Mouse (Mus musculus): ENCODE data around the gene Bcat1.
A peak's percentile ranks its signal among the peaks of the same experiment; 100 is the strongest.

Gene Bcat1

DNA sequence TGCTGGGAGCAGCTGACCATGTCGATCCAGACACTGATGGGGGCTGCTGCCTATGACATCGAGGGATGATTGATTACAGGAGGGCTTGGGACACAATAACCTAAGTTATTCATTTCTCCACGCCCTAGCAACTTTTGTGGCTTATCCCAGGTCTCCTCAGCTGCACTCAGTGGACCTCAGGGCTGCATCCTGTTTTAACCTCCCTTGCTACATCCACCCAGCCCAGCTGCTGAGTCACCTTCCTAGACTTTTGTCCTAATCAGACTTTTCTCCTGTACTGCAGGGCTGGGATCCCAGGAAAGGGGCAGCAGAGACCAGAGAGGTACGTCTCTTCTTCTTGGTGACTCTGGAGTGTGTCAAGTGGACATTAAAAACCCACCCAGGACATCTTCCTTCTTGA is 19.9 kb downstream of the Bcat1 start:
- no peak for DNase-seq (ENCODE audit: low read depth)

DNA sequence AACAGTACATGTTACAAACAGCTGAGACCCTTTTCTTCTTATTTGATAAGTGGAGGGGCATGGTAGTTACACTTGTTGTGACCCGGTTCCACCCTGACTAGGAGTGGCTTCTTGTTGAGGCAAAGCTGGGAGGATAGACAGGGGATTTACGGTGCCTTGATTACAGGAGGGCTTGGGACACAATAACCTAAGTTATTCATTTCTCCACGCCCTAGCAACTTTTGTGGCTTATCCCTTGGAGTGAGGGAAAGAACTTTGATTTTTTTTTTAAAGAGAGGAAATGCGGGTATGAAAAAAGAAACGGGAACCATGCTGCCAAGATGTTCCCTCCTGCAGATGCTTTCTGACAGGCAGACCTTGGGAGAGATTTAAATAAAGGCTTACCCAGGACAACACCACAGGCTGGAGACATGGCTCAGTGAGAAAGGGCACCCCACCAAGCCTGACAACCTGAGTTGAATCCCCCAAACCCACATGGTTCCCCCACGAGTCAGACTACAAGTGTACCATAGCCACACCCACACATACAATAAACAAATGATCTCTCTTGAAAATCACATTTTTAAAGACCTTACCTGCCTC is 20.6 kb downstream of the Bcat1 start:
- no peak for DNase-seq (ENCODE audit: low read depth)

DNA sequence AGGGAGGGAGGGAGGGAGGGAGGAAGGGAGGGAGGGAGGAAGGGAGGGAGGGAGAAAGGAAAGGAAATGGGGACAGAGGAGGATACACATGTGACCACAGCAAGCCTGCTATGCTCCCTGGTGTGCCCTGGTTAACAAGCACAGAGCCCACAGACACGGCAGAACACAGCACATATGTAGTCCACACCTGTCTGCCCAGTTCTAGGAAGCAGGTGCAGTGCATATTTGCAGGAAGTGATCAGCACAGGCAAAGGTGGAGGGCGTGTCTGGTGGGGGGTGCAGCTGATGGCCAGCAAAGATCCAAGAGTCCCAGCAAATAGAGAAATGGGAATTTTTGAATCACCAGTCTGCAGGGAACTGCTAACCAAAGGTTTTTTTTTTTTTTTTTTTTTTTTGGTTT is 23.3 kb downstream of the Bcat1 start:
- no peak for DNase-seq (ENCODE audit: low read depth)

DNA sequence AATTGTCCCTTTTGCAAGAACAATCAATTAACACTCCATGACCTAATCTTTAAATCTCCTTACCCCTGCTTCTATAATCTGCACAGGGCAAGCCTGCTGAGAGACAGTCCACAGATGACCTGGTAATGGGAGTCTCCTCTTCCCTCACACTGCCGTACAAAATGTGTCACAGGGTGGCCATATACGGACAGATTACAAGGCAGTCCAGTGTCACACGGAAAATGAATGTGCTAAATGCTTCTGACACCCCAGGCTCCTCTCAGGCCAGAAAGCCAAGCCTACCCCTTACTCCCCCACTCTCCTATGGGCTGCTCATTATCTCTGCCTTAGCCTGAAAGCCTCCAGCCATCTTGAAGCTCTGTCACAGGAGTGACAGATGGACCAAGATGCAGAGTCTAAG is 25.1 kb downstream of the Bcat1 start:
- DNase-seq (ENCODE audit: low read depth), result no peak

DNA sequence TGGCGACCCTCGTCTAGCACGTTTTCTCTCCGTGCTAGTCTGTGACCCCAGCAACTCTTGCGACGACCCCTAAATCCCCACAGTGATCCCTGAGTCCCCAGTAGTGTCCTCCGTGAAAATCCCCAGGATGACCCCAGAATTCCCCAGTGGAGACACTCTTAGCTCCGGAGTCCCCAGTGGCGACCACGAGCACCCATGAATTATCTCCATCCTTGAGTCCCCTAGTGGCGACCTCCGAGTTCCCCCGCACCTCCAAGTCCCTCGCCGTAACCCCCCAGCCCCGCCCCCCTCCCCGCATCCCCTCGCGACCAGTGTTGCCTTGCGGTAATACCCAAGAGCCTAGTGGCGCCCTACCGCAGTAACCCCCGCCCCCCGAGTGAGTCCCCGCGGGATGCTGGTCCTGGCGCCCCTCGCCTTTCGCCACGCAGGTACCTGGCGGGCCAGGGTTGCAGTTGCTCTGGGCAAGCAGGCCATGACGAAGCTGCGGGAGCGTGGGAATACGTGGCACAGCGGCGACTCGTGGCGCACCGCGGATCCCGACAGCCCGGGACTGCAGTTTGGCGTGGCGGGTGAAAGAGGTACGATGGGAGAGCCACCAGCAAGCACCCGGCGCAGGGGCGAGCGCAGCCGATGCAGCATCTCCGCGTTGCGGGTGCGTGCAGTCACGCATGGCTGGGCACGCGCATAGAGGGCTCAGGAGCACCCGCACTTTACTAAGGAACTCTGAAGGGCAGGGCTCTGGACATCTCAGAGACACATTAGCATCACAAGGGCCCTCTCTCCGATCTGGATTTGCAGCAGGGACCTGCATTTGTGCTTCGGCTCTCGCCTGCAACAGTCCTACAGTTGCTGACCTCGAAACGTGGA is 27.6 kb downstream of the Bcat1 start:
- no peak for DNase-seq (ENCODE audit: low read depth)

DNA sequence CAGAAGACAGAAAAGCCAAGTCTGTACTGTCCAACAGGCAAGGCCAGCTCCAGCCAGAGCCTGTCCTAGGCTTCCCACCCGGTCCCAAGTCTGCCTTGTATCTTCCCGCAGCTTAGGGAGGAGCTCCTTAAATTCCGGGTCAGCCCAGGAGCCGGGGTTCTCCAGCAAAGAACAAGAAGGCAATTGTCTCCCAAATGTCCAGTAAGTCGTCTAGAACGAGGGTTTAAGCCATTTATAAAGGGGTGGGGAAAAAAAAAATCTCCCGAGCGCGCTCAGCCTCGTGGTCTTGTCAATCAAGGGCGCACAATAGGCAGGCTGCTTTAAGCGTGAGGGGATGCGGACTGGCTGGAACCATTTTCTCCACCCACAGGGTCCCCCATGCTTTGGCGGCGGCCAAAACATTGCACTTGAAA is 28.5 kb downstream of the Bcat1 start:
- DNase-seq (ENCODE audit: low read depth), result no peak

DNA sequence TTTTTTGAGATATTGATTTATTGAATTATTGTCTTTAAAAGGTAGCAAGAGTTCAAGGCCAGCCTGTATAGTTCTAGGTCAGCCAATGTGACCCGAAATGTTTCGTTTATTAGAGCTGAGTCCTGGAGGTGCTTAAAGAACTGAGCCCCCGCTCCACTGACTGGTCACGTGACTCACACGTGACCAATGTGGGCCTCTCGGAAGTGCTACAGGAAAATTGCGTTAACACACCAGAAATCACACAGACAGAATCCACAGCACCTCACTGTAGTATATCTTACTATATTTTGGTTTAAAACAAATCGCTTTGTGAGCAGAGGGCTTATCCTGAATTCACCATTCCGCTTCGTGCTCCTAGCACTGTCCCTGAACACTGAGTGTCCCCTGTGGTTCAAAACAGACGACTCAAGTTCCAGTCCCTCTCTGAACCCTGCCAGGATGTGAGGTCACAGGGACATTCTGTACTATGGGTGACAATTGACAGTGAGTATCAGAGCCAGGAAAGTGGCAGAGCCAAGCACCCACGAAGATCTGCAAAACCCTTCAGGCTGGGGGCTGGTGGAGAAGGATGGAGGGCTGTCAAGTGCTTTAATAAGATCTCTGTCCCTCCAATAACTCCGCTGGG is 29.6 kb downstream of the Bcat1 start:
- DNase-seq (ENCODE audit: low read depth), result no peak

DNA sequence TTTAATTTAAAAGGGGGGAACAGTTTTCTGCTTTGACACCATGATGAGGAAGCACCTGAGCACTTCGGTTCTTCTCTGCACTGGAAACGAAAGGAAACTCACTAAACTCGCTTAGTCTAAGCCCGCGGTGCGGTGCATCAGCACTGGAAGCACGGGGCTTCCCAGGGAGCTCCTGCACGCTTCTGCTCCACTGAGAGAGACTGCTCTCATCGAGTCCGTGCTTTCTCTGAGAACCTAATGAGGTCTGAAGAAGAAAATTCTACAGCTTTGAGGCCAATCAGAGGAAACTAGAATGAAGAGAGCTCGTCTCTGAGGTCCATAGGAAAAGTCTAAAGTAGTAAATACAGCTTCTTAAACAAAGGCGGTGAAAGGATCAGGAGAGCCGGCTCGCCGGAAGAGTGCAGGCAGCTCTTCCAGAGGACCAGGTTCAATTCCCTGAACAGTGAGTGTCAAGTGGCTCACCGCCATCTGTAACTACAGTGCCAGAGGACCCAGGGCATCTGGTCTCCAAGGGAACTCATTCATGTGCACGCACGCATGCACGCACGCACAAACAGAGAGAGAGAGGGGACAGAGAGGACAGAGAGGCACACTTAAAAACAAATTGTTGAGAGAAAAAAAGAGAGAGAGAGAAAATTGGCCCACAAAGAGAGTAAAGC is 30.9 kb downstream of the Bcat1 start:
- no peak for DNase-seq (ENCODE audit: low read depth)

DNA sequence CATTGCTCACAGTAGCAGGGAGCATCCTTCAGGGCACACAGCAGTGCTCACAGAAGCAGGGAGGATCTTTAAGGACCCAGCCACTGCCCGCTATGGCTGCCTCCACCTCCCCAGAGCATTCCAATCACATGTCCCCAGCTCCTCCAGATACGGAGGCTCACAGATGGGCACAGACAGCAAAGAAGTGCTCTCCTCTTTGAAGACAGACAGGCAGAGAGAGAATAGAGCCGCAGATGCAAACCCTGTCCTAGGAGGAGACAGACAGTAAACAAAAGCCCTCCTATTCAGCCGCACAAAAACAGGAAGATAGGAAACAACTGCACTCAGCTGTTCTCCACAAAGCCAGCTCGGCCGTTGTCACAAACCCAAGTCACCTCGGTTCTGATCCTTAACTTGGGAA is 35.3 kb downstream of the Bcat1 start:
- no peak for DNase-seq (ENCODE audit: low read depth)

DNA sequence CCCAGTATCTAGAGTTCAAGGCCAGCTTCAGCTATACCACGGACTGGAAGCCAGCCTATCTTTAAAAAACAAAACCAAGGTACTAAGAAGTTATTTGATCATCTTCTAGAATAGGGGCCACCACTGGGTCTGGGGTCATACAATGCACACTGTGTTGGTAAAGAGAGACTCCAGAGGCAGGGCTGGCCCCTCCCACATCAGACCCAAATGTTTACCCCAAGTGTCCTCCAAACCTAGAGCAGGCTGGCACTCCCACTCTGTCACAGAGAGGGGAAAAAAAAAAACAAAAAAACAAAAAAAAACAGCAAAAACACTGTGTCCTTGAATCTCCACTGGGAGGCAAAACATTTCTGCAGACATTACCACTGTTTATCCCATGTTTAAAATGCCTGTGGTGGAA is 38.4 kb downstream of the Bcat1 start:
- no peak for DNase-seq (ENCODE audit: low read depth)

DNA sequence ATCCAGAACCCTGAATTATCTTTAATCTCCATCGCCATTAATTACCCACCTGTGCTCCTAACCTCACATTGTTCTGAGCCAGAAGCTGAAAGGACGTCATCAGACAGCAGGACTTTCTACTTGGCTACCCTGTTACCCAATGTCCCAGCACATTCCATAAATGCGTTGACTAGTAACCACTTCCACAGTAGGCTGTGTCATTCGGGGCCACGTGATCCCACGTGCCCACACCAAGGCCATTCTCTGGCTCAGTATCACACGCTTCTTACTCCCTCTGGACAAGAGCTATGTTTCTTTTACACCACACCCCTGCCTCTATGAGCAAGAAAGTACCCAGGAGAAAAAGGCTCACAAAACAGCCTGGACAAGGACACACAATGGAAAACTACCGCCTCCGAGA is 40.6 kb downstream of the Bcat1 start:
- no peak for DNase-seq (ENCODE audit: low read depth)

DNA sequence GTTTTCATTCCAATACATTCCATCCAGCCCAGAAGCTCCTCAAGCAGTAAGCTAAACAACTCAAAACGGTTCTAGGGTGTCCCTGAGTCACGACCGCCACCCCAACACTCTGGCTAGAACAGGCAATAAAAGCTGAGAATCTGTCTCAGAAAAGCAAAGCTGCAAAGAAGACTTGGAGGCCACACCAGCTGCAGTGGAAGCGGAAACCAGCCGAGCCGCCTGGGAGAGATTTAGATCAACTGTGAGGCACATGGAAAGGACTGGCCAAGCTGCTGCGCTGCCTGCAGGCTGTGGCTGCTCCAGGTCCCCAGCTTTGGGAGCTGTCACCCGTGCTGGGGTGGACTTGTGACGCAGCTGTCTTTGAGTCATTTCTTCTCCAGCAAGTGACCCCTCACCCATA is 45.4 kb downstream of the Bcat1 start:
- no peak for DNase-seq (ENCODE audit: low read depth)

DNA sequence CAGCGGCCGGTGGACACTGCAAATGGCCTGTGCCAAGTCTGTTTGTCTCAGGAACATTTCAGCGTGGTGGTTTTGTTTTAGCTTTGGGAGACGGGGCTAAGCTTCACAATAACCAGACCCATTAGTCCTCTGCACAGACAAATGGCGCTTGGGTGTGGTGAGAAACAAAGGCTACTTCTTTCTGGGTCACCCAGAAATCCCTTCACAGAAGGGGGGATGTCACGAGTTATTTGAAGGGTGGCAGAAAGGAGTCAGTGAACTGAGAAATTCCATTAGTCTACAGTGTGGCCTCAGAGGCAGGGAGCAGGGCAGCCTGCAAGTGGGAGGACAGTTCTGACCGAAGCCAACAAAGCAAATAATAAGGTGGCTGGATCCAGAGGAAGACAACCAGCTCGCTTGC is 52.0 kb downstream of the Bcat1 start:
- no peak for DNase-seq (ENCODE audit: low read depth)

DNA sequence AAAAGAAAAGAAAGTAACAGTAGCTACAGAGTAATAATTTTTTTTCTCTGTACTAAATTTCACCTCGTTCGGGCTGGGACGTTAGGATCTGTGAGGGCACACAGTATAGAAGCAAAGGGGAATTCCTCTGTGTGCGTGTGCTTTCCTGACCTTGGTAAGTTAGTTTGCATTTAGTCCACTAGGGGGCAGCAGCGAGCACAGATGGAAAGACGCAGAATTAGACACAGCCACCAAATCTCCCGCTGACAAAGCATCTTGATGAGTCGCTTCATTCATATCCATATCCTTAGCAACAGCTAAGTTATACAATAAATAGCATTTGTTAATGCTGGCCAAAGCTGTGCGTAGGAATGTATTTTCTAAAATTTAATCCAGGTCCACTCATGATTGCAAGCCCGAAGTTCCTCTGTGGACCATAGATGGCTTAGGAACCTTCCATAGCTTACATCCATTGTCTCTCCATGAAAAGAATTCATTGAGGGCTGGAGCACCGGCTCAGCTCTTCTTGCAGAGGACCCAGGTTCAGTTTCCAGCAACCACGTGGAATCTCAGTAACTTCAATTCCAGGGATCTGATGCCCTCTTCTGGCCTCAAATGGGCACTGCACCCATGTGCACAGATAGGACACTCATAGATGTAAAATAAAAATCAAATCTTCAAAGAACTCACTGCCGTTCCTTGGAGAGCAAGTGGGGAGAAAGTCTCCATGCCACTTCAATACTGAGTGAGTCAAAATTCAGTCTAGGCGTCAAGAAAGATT is 52.8 kb downstream of the Bcat1 start:
- DNase-seq (ENCODE audit: low read depth), result peak; percentile 48

DNA sequence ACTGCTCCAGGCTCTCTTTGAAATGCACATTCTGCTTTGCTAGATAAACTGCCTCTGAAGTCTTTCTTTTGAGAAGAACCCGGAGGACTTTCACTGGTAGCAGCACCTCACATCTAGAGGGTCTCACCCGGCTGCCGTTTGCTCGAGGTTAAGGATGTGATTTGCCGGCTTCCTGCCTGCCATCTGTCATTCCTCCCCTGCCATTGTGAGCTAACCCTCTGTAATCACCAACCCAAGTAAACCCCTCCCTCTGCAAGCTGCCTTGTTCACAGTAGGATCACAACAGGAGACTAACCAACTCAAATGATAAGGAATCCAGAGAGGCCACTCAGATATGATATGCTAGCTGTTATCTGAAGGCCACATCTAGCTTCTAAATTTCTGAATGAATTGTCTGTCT is 53.6 kb downstream of the Bcat1 start:
- no peak for DNase-seq (ENCODE audit: low read depth)

DNA sequence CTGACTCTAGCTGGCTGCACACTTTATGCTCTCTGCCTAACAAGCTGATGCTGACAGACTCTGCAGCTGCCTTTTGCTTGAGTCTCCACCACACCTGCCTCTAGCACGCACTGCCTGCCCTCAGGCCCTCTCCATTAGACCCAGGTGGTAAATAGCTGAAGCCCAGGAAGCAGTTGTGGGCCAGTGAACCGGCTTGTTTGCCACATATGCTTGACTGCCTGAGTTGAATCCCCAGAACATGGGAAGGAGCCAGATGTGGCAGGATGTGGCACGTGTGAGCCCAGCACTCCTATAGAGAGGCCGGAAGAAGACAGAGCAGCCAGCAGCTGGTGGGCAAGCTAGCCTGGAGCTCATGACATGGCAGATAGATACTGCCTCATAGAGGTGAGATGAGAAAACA is 55.4 kb downstream of the Bcat1 start:
- DNase-seq (ENCODE audit: low read depth), result no peak

DNA sequence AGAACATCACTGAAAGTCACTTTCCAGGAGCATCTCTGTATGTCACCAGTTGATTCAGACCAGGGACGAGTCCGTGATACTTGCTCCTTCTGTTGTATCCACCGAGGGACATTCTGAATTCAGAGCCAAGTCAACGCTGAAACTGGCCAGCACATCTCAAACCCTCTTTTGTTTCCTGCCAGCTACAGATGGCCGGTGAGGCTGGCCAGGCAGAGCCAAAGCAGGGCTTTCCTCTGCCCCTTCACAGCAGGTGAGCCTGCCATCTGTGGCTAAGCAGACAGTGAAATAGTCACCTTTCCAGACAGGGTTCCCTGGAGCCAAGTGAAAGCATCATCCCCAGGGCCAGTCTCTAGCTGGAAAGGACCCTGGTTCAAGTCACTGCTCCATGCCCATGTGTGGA is 57.7 kb downstream of the Bcat1 start:
- DNase-seq (ENCODE audit: low read depth), result no peak

DNA sequence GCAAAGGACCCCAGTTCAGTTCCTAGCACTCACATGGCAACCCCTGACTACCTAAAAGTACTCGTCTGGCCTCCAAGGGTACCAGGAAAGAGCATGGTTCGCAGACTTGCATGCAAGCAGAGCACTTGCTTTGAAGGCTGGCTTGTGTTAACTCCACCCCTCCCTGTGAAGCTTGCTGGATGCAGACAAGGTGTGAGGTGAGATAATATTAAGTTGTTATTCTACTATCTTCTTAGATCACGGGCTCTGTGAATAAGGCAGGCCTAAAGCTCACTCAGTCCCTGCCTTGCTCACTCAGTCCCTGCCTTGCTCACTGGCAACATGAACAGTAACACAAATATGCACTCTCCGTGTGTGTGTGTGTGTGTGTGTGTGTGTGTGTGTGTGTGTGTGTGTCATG is 58.5 kb downstream of the Bcat1 start:
- DNase-seq (ENCODE audit: low read depth), result peak; percentile 28

DNA sequence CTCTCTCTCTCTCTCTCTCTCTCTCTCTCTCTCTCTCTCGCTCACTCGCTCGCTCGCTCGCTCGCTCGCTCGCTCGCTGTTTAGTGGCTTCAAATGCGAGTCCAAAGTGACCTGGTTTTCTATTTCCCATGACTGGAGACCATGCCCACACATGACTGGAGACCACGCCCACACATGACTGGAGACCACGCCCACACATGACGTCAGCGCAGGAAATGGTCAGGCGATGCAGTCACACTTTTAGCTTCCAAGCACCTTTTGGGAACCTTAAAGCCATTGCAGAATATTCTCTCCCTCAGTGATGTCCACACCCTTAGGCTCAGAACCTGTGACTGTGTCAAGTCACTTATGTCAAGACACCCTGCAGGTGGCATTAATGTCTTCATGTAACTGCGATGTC is 59.3 kb downstream of the Bcat1 start:
- DNase-seq (ENCODE audit: low read depth), result no peak

DNA sequence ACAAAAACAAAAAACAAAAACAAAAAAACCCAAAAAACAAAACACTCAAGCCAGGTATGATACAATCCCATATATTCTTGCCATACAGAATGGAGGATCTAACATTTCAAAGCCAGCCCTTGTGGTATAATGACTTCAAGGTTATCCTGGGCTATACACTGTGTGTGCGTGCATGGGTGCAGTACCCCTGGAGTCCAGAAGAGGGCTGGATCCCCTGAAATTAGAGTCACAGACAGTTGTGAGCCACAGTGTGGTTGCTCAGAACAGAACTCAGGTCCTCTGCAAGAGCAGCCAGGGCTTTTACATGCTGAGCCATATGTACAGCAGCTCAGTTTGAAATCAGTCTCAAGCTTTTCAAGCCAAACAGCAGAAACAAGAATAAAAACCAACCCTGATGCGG is 61.0 kb downstream of the Bcat1 start:
- DNase-seq (ENCODE audit: low read depth), result no peak

DNA sequence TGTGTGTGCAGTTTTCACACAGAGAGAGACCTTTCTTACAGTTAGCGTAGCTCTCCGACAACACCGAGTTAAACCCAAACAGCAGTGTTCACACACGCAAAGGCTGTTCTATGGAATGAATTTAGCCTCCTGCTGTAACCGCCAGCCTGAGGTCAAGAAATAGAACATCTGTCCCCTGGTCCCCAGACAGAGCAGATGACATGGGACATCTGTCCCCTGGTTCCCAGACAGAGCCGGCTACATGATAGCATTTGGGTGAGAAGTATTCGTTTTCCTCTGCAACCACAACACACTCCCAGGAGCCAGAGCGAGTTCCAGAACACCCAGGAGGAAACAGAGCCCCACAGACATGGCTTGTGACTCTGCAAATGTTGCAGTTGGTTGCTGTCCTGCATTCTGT is 63.3 kb downstream of the Bcat1 start:
- no peak for DNase-seq (ENCODE audit: low read depth)

DNA sequence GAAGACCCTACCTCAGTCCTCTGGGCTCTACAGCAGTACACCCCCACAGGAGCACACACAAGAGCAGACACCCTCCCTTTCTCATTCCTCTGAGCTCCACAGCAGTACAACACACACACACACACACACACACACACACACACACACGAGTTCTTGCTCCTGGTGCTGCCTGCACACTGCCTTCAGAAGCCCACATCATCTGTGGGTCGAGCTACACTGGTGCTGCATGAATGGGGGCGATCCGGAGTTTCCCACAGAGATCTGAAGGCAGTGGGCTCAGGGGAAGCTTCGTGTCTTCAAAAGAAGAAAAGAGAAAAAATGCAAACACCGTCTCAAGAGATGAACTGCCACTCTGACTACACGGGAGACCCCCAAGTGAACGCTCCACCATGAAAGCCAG is 64.8 kb downstream of the Bcat1 start:
- no peak for DNase-seq (ENCODE audit: low read depth)
